Mouse (Mus musculus) ES-CJ7 (cell line): ENCODE data around the gene Specc1l.
A peak's percentile ranks its signal among the peaks of the same experiment; 100 is the strongest.
"Not testable (repeated sequence)": the region's sequence is repeated elsewhere in the genome, so short reads cannot be mapped to it uniquely, and the experiment has no call there.

Experiments used
- DNase-seq: peaks from one replicate; pipeline ENCODE4 v3.0.0; 2011; ENCODE audit warnings: low read depth, low spot score

Gene Specc1l

DNA sequence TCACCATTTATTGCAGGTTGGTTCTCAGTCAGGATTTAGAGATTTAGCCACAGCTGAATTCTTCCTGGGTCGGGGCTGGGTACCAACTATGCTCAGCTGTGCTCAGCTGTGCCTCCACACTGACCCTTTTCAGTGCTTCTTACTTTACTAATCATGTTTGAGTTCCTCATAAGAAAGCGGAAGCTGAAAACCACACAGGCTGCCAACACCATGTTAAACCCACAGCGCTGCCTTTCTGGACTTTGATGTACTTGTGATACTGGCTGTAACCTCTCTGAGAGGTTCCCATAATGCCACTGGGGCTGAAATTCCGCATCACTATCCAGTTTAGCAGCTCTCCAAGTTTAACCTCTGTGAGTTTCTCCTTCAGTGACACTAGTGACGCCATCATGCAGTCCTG, 70.8 kb downstream of the Specc1l start:
- DNase-seq = no peak

GRCm38 (mm10) chr10:75283821-75284220, 71.9 kb downstream of the Specc1l start:
- DNase-seq = peak; percentile 42

DNA sequence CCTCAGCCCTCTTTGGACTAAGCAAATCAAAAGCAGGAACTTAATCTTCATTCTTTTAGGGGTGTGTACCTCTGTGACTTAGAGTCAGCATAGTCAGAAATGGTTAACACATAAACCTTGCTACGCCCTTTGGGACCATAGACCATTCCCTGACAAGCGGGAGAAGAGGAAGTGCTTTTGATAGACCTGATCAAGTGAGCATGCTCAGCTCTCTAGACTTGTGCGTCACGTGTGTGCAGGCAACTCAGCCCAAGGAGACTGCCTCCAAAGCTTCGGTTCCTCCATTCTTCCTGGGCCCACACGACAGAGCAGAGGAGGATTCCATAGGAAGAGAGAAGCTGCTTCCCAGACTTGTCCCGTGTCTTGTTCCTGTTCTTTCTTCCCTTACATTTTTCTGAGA, 76.7 kb downstream of the Specc1l start:
- DNase-seq = no peak

DNA sequence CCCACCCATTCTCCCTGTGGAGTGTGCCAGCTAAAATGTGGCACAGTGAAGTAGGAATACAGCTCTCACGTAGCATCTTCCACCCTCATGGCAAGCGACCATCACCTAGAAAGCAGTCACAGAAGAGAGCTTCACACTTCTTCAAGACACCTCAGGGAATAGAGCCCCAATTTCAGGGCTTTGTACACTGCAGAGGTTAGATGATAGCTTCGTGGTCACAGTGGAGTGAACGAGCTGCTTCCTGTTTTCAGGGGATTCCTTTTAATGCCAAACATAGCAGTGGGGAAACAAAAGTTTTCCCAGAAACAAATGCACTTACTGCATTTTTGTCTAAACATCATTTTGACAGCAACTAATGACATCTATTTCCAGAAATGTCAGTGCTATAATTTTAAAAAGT, 77.5 kb downstream of the Specc1l start:
- no peak for DNase-seq

DNA sequence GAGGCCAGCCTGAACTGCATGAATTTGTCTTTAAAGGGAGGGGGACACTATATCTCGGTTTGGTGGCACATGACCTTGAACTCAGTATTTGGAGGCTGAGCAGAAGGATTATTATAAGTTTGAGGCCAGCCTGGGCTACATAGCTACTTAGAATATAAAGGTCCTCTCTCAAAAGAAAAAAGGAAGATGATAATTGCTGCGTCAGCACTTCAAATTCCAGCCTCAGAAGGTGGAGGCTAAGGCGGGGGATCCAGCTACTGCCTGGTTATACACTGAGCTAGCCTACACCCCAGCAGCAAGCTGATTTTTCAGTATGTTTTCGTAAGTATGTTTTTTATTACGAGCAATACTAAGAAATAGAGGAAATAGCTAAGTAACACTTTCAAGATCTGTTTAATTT, 78.8 kb downstream of the Specc1l start:
- DNase-seq = no peak

DNA sequence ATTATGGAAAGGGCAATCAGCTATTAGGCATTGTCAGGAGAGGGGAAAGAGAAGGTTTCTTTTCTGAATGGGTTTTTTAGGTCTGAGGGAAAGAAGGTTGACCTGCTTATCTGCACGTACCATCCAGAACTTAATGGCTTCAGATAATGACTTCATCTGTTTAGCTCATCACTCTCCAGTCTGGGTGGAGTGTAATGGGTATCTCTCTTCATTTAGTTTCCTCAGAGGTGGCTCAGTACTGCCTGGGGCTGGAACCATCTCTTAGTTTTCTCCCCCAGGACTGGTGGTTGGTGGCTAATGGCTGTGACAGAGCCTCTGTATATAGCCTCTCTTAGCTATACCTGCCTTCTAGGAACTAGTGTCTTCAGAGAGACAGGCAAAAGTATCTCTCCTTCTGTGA, 79.5 kb downstream of the Specc1l start:
- no peak for DNase-seq

GRCm38 (mm10) chr10:75292206-75292605, 80.3 kb downstream of the Specc1l start:
- not testable (repeated sequence) for DNase-seq

- DNase-seq = no peak
Measured at GRCm38 (mm10) chr10:75293288-75293687, 81.4 kb downstream of the Specc1l start.

GRCm38 (mm10) chr10:75294362-75294761, 82.5 kb downstream of the Specc1l start:
- DNase-seq = no peak

- no peak for DNase-seq
Measured at GRCm38 (mm10) chr10:75294926-75295325, 83.1 kb downstream of the Specc1l start.

DNA sequence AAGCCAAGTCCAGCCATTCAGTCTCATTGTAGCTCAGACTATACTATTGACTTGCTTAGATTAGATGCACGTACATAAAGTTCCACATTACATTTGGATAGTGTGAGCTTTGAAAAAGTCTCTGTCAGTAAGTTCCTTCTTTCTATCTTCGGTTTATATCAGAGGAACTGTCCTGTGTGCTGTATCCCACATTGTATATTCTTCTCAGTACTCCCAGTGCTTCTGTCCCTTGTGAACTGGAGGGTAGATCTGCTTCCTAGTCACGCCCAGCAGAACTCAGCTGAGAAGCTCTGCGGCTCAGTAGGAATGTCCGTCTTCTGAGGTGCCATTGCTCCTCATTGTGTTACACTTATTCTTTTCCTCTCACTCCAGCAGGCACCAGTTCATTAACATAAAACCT, 86.7 kb downstream of the Specc1l start:
- DNase-seq = no peak

DNA sequence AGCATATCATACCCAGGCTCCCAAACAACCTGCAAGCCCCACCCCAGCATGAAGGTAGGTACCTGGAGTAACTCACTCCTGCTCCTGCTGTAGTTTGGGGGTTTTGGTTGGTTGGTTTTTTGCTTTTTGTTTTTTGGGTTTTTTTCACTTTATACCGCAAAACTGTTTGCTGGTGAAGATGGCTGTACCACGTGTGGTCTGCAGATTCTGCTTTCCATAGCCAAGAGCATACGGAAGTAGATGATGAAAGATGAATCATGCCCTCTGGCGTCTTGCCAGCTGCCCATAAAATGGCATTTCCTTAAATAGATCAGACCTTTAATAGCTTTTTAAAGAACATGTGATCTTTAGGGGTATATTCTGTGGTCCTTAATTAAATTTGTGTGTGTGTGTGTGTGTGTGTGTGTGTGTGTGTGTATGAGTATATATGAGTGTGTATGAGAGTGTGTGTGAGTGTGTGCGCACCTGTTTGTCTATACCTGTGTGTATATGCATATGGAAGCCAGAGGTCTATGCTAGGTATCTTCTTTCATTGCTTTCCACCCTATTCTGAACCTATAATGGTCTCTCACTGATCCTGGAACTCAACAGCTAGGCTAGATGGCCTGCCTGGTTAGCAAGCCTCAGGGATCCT, 88.0 kb downstream of the Specc1l start:
- DNase-seq = no peak

- DNase-seq = no peak
Measured at GRCm38 (mm10) chr10:75301195-75301806, 89.4 kb downstream of the Specc1l start.

- no peak for DNase-seq
Measured at GRCm38 (mm10) chr10:75301937-75302336, 90.1 kb downstream of the Specc1l start.

DNA sequence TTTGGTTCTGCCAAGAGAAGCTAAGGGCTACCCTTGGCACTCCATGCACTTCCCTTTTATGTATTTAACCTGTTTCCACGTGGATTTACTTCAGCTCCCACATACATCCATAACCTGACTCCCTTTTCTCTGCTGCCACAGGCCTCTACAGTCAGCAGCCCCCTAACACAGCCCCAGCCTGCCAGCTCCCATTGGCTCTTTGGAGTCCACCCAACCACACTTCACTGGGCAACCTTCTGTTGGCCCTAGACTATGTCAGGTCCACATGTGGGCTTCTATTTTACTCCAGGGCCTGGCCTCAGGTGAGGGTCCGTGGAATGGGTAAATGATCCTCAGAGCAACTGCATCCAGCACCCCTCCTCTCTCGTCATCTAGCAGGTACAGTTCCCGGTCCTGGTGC, 90.7 kb downstream of the Specc1l start:
- DNase-seq = no peak

GRCm38 (mm10) chr10:75303324-75304048, 91.6 kb downstream of the Specc1l start:
- no peak for DNase-seq

- DNase-seq = no peak
Measured at GRCm38 (mm10) chr10:75304049-75304405, 92.2 kb downstream of the Specc1l start.

DNA sequence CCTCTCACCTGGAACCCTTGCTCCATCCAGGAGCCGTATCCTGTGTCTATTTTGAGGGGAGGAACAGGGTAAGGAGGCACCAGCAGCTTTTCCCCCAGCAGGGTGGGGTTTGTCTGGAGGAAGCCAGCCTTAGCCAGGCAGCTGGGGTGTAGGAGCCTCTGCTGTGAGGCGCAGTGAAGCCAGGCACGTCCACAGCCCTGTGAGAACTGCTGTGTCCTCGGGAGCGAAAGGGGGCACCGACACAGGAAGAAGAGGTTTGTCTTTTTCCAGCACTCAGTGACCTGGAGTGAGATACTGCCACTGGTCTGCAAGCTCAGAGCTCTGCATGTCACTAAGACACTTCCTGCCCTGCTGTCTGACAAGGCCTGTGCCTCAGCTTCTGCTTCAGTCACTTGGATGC, 92.5 kb downstream of the Specc1l start:
- no peak for DNase-seq

DNA sequence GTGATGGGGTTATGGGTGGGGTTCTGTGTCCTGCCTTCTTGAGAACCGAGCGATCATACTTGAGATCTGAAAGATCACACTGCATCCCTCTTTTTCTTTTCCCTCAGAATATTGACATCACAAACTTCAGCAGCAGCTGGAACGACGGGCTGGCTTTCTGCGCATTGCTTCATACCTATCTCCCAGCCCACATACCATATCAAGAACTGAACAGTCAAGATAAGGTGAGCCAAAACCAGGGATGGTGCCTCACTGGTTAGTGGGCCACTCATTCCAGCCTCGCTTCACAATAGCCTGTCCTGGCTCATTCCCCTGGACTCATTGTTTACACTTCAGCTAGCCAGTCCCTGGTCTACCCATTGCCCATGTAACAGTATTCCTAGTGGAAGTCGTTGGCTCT, 95.3 kb downstream of the Specc1l start:
- no peak for DNase-seq

- DNase-seq = no peak
Measured at GRCm38 (mm10) chr10:75312361-75312760, 100.5 kb downstream of the Specc1l start.

- DNase-seq = no peak
Measured at GRCm38 (mm10) chr10:75314190-75314980, 102.5 kb downstream of the Specc1l start.

GRCm38 (mm10) chr10:75315756-75316155, 103.9 kb downstream of the Specc1l start:
- no peak for DNase-seq
